Mouse (Mus musculus): ENCODE measurements at regions not wholly inside any gene's neighbourhood (a gene's known extent, or its start where the extent isn't known, plus 50 kb on each side); places are given as distances from the start of the nearest gene placed in this dataset.

- Histone ChIP-seq H3K4me2 (replicated peaks) (no peak overlapping the region), H3K9me3 (no peaks in the 10 kb centered on the region), H3K4me1 (peaks cover 12% of the 10 kb centered on the region), H3K27ac (no peak overlapping the region), H3K9ac (no peak overlapping the region), H3K36me3 (no peaks in the 10 kb centered on the region), H3K27me3 (no peaks in the 10 kb centered on the region), H3K4me3 (no peak overlapping the region)
- 29% methylated on average over 1 of the region's 1 CpGs for WGBS
- ATAC-seq (ENCODE audit: low FRiP score, low read depth) = no peak
Measured at GRCm38 (mm10) chr15:57585411-57585810, 108.0 kb upstream of the Slc22a22 start.

- no peak for ATAC-seq (ENCODE audit: low FRiP score, low read depth)
- H3K9ac ChIP-seq = no peak overlapping the region
- H3K36me3 ChIP-seq = no peaks in the 10 kb centered on the region
- H3K9me3 ChIP-seq = no peaks in the 10 kb centered on the region
- no peak overlapping the region for H3K27ac ChIP-seq
- H3K4me1 ChIP-seq = peaks cover 4% of the 10 kb centered on the region
- no peaks in the 10 kb centered on the region for H3K27me3 ChIP-seq
- 92% methylated on average over 11 of the region's 11 CpGs for WGBS
- no peak overlapping the region for H3K4me2 ChIP-seq (replicated peaks)
- no peak overlapping the region for H3K4me3 ChIP-seq
Measured at GRCm38 (mm10) chr15:57584498-57584897, 107.1 kb upstream of the Slc22a22 start.

GRCm38 (mm10) chr15:57581266-57581665 is 103.8 kb upstream of the Slc22a22 start:
- Histone ChIP-seq H3K27ac (no peak overlapping the region), H3K4me1 (no peaks in the 10 kb centered on the region), H3K9ac (no peak overlapping the region), H3K4me3 (no peak overlapping the region), H3K27me3 (no peaks in the 10 kb centered on the region), H3K36me3 (no peaks in the 10 kb centered on the region), H3K9me3 (no peaks in the 10 kb centered on the region), H3K4me2 (replicated peaks) (no peak overlapping the region)
- ATAC-seq (ENCODE audit: low FRiP score, low read depth) = no peak

- H3K27me3 ChIP-seq = no peaks in the 10 kb centered on the region
- H3K36me3 ChIP-seq = no peaks in the 10 kb centered on the region
- H3K27ac ChIP-seq = no peak overlapping the region
- no peak overlapping the region for H3K9ac ChIP-seq
- H3K4me3 ChIP-seq = no peak overlapping the region
- WGBS = 54% methylated on average over 2 of the region's 2 CpGs
- H3K9me3 ChIP-seq = no peaks in the 10 kb centered on the region
- H3K4me1 ChIP-seq = no peaks in the 10 kb centered on the region
- no peak for ATAC-seq (ENCODE audit: low FRiP score, low read depth)
- H3K4me2 ChIP-seq (replicated peaks) = no peak overlapping the region
Measured at GRCm38 (mm10) chr15:57578794-57579193, 101.4 kb upstream of the Slc22a22 start.

GRCm38 (mm10) chr15:57574080-57574618 is 96.7 kb upstream of the Slc22a22 start:
- Histone ChIP-seq H3K4me1 (no peaks in the 10 kb centered on the region), H3K27me3 (no peaks in the 10 kb centered on the region), H3K9ac (no peak overlapping the region), H3K4me2 (replicated peaks) (no peak overlapping the region), H3K4me3 (no peak overlapping the region), H3K36me3 (no peaks in the 10 kb centered on the region), H3K9me3 (no peaks in the 10 kb centered on the region), H3K27ac (no peak overlapping the region)
- WGBS = 23% methylated on average over 2 of the region's 2 CpGs
- ATAC-seq (ENCODE audit: low FRiP score, low read depth) = no peak

GRCm38 (mm10) chr15:57572460-57572859 is 95.0 kb upstream of the Slc22a22 start:
- H3K27me3 ChIP-seq = no peaks in the 10 kb centered on the region
- no peak overlapping the region for H3K4me2 ChIP-seq (replicated peaks)
- no peak overlapping the region for H3K27ac ChIP-seq
- H3K36me3 ChIP-seq = no peaks in the 10 kb centered on the region
- no peaks in the 10 kb centered on the region for H3K9me3 ChIP-seq
- H3K4me3 ChIP-seq = no peak overlapping the region
- WGBS = 38% methylated on average over 3 of the region's 3 CpGs
- ATAC-seq (ENCODE audit: low FRiP score, low read depth) = no peak
- no peaks in the 10 kb centered on the region for H3K4me1 ChIP-seq
- H3K9ac ChIP-seq = no peak overlapping the region

- WGBS = 62% methylated on average over 5 of the region's 5 CpGs
Measured at GRCm38 (mm10) chr15:57568006-57568630, 90.7 kb upstream of the Slc22a22 start.

GRCm38 (mm10) chr15:57547154-57547553 is 69.7 kb upstream of the Slc22a22 start:
- no peak overlapping the region for H3K9ac ChIP-seq
- H3K9me3 ChIP-seq = no peaks in the 10 kb centered on the region
- H3K27me3 ChIP-seq = no peaks in the 10 kb centered on the region
- no peaks in the 10 kb centered on the region for H3K4me1 ChIP-seq
- no peaks in the 10 kb centered on the region for H3K36me3 ChIP-seq
- H3K4me3 ChIP-seq = no peak overlapping the region
- H3K4me2 ChIP-seq (replicated peaks) = no peak overlapping the region
- no peak for ATAC-seq (ENCODE audit: low FRiP score, low read depth)
- no peak overlapping the region for H3K27ac ChIP-seq
- 41% methylated on average over 2 of the region's 2 CpGs for WGBS

More at GRCm38 (mm10) chr15:57568006-57568630, 90.7 kb upstream of the Slc22a22 start:
- Histone ChIP-seq H3K9me3 (no peaks in the 10 kb centered on the region), H3K4me2 (replicated peaks) (no peak overlapping the region), H3K4me3 (no peak overlapping the region), H3K27ac (no peak overlapping the region), H3K9ac (no peak overlapping the region), H3K27me3 (no peaks in the 10 kb centered on the region), H3K4me1 (no peaks in the 10 kb centered on the region), H3K36me3 (no peaks in the 10 kb centered on the region)
- ATAC-seq (ENCODE audit: low FRiP score, low read depth) = peak; percentile 89

- H3K9me3 ChIP-seq = no peaks in the 10 kb centered on the region
- ATAC-seq (ENCODE audit: low FRiP score, low read depth) = peak; percentile 64
- H3K4me1 ChIP-seq = no peaks in the 10 kb centered on the region
- WGBS = 55% methylated on average over 4 of the region's 4 CpGs
- no peaks in the 10 kb centered on the region for H3K36me3 ChIP-seq
- H3K4me3 ChIP-seq = no peak overlapping the region
- no peak overlapping the region for H3K4me2 ChIP-seq (replicated peaks)
- H3K27me3 ChIP-seq = no peaks in the 10 kb centered on the region
- H3K27ac ChIP-seq = no peak overlapping the region
- no peak overlapping the region for H3K9ac ChIP-seq
Measured at GRCm38 (mm10) chr15:57545141-57545540, 67.7 kb upstream of the Slc22a22 start.

- H3K4me3 ChIP-seq = no peak overlapping the region
- 78% methylated on average over 3 of the region's 3 CpGs for WGBS
- ATAC-seq (ENCODE audit: low FRiP score, low read depth) = no peak
Measured at GRCm38 (mm10) chr15:57543985-57544384, 66.6 kb upstream of the Slc22a22 start.

GRCm38 (mm10) chr15:57542630-57543029 is 65.2 kb upstream of the Slc22a22 start:
- Histone ChIP-seq H3K4me2 (replicated peaks) (no peak overlapping the region), H3K4me3 (no peak overlapping the region), H3K9ac (no peak overlapping the region), H3K27ac (no peak overlapping the region), H3K9me3 (no peaks in the 10 kb centered on the region), H3K36me3 (no peaks in the 10 kb centered on the region), H3K4me1 (no peaks in the 10 kb centered on the region), H3K27me3 (no peaks in the 10 kb centered on the region)
- WGBS = 31% methylated on average over 3 of the region's 3 CpGs
- no peak for ATAC-seq (ENCODE audit: low FRiP score, low read depth)

More at GRCm38 (mm10) chr15:57543985-57544384, 66.6 kb upstream of the Slc22a22 start:
- H3K4me1 ChIP-seq = no peaks in the 10 kb centered on the region
- no peaks in the 10 kb centered on the region for H3K36me3 ChIP-seq
- no peak overlapping the region for H3K4me2 ChIP-seq (replicated peaks)
- no peaks in the 10 kb centered on the region for H3K9me3 ChIP-seq
- no peak overlapping the region for H3K9ac ChIP-seq
- no peak overlapping the region for H3K27ac ChIP-seq
- H3K27me3 ChIP-seq = no peaks in the 10 kb centered on the region

GRCm38 (mm10) chr15:57535514-57535913 is 58.1 kb upstream of the Slc22a22 start:
- Histone ChIP-seq H3K4me1 (no peaks in the 10 kb centered on the region), H3K36me3 (no peaks in the 10 kb centered on the region), H3K4me3 (no peak overlapping the region), H3K4me2 (replicated peaks) (no peak overlapping the region), H3K27me3 (no peaks in the 10 kb centered on the region), H3K27ac (no peak overlapping the region), H3K9me3 (no peaks in the 10 kb centered on the region), H3K9ac (no peak overlapping the region)
- ATAC-seq (ENCODE audit: low FRiP score, low read depth) = no peak
- 70% methylated on average over 2 of the region's 2 CpGs for WGBS

All from limb, embryonic 13.5 days (tissue).